Mouse (Mus musculus): ENCODE measurements around the gene Kcnmb3.
"Not testable (repeated sequence)": the region's sequence is repeated elsewhere in the genome, so short reads cannot be mapped to it uniquely, and the experiment has no call there.

Gene Kcnmb3

DNA sequence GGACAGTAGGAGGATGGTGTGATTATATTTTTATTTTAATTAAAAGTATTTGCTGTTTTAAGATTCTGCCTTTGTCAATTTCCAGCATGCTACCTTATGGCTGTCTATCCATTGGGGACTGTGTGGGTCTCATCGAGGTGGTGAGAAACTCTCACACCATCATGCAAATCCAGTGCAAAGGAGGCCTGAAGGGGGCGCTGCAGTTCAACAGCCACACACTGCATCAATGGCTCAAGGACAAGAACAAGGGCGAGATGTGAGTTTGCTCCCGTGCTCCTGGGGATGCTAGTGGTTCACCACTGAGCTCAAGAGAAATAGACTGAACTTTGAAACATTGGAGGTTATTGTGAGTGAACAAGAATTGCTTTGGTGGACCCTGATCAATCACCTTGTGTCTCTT, 32.3 kb downstream of the Kcnmb3 start:
- H3K4me1 ChIP-seq (replicated peaks; ENCODE audit: low read depth, low read length): no peaks in the 10 kb centered on the region
- TF ChIP-seq NANOG (IDR thresholded peaks at IDR 0.05; ENCODE audit: borderline replicate concordance, low read length) (no peak), CTCF (conservative IDR thresholded peaks at IDR 0.05; ENCODE audit: low read length) (peak; percentile 77)

DNA sequence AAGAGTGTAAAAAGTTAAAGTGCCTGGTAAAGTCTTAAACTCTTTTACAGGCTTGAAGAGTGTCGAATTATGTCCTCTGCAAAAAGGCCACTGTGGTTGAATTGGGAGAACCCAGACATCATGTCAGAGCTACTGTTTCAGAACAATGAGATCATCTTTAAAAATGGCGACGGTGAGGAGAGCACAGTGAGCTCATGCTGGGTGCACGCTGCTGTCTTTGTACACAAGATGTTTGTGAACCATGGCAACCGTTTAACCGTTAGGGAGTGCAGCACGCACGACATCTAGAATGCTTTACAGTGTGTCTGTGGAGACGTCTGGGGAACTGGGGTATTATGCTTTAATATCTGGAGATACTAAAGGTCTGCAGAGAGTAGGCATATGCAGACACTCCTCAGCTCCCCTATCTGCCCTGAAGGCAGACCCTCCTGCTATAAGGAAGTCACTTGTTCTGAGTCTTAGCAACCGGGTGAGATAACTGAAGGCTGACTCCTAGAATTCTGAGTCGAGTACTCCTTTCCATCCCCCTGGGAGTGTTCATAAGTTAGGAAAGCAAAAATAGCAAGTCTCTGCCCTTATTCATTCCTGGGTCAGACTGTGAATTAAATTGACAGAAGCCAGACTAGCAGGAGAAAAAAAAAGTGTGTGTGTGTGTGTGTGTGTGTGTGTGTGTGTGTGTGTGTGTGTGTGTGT, 37.6 kb downstream of the Kcnmb3 start:
- Histone ChIP-seq H3K9me3 (ENCODE audit: low read length) (no peaks in the 10 kb centered on the region), H3K27me3 (ENCODE audit: insufficient read depth, low read length) (no peaks in the 10 kb centered on the region), H3K36me3 (ENCODE audit: insufficient read depth, low read length) (peaks cover 80% of the 10 kb centered on the region), H3K4me3 (replicated peaks; ENCODE audit: low read length) (no peak overlapping the region), H3K4me1 (replicated peaks; ENCODE audit: low read depth, low read length) (no peaks in the 10 kb centered on the region)
- TF ChIP-seq CTCF (conservative IDR thresholded peaks at IDR 0.05; ENCODE audit: low read length) (no peak), NANOG (IDR thresholded peaks at IDR 0.05; ENCODE audit: borderline replicate concordance, low read length) (no peak), POU5F1 (IDR thresholded peaks at IDR 0.05; ENCODE audit: borderline replicate concordance, low read length) (no peak)

More for the DNA sequence above, 32.3 kb downstream of the Kcnmb3 start:
- Histone ChIP-seq H3K9me3 (ENCODE audit: low read length) (no peaks in the 10 kb centered on the region), H3K4me3 (replicated peaks; ENCODE audit: low read length) (no peak overlapping the region), H3K27me3 (ENCODE audit: insufficient read depth, low read length) (no peaks in the 10 kb centered on the region), H3K36me3 (ENCODE audit: insufficient read depth, low read length) (peaks cover 81% of the 10 kb centered on the region)

DNA sequence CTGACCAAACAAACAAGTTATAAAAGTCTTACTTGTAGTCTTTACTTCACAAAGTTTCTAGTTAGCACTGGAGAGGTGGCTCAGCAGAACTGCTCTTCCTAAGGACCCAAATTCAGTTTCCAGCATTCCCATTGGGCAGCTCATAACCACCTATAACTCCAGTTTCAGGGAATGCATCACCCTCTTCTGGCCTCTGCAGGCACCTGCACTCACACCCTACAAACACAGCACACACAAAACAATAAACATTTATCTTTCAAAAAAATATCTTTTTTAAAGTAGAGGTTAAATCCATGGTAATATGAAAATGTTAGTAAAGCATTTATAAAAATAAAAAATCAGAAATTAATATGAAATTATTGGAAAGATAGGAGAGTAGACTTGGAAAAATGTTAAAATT, 50.3 kb downstream of the Kcnmb3 start:
- Histone ChIP-seq H3K36me3 (ENCODE audit: insufficient read depth, low read length) (peaks cover 80% of the 10 kb centered on the region), H3K4me1 (replicated peaks; ENCODE audit: low read depth, low read length) (peaks cover 9% of the 10 kb centered on the region; the same call in 1 of the 2 replicates), H3K9me3 (ENCODE audit: low read length) (no peaks in the 10 kb centered on the region), H3K4me3 (replicated peaks; ENCODE audit: low read length) (no peak overlapping the region), H3K27me3 (ENCODE audit: insufficient read depth, low read length) (no peaks in the 10 kb centered on the region)
- TF ChIP-seq NANOG (IDR thresholded peaks at IDR 0.05; ENCODE audit: borderline replicate concordance, low read length) (no peak), POU5F1 (IDR thresholded peaks at IDR 0.05; ENCODE audit: borderline replicate concordance, low read length) (no peak), CTCF (conservative IDR thresholded peaks at IDR 0.05; ENCODE audit: low read length) (no peak)

DNA sequence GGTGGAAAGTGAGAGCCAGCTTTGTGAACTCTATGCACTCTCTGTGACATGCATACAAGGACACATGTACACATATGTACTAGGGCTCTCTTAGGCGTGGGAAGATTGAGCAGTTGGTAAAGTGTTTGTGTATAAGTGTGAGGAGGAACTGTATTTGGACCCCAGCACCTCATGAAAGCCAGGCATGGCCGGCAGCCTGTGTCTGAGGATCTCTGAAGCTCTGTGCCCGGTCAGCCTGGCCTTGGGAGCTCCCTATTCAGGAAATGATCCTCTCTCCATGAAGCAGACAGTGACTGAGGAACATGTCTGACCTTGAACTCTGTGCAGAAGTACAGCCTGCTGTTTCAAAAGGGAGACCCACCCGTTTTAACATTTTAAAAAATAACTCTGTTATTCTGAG, 53.3 kb downstream of the Kcnmb3 start:
- Histone ChIP-seq H3K27me3 (ENCODE audit: insufficient read depth, low read length) (no peaks in the 10 kb centered on the region), H3K4me3 (replicated peaks; ENCODE audit: low read length) (no peak overlapping the region), H3K4me1 (replicated peaks; ENCODE audit: low read depth, low read length) (peaks cover 19% of the 10 kb centered on the region), H3K9me3 (ENCODE audit: low read length) (no peaks in the 10 kb centered on the region), H3K36me3 (ENCODE audit: insufficient read depth, low read length) (peaks cover 66% of the 10 kb centered on the region)
- no peak for TF ChIP-seq CTCF (conservative IDR thresholded peaks at IDR 0.05; ENCODE audit: low read length)
- no peak for TF ChIP-seq POU5F1 (IDR thresholded peaks at IDR 0.05; ENCODE audit: borderline replicate concordance, low read length)
- TF ChIP-seq NANOG (IDR thresholded peaks at IDR 0.05; ENCODE audit: borderline replicate concordance, low read length): no peak

GRCm38 (mm10) chr3:32437820-32438219, 54.2 kb downstream of the Kcnmb3 start:
- H3K36me3 ChIP-seq (ENCODE audit: insufficient read depth, low read length): peaks cover 61% of the 10 kb centered on the region
- no peaks in the 10 kb centered on the region for H3K9me3 ChIP-seq (ENCODE audit: low read length)
- peaks cover 26% of the 10 kb centered on the region for H3K4me1 ChIP-seq (replicated peaks; ENCODE audit: low read depth, low read length)
- no peaks in the 10 kb centered on the region for H3K27me3 ChIP-seq (ENCODE audit: insufficient read depth, low read length)
- no peak overlapping the region for H3K4me3 ChIP-seq (replicated peaks; ENCODE audit: low read length)
- TF ChIP-seq CTCF (conservative IDR thresholded peaks at IDR 0.05; ENCODE audit: low read length): no peak
- TF ChIP-seq NANOG (IDR thresholded peaks at IDR 0.05; ENCODE audit: borderline replicate concordance, low read length): no peak
- TF ChIP-seq POU5F1 (IDR thresholded peaks at IDR 0.05; ENCODE audit: borderline replicate concordance, low read length): no peak

GRCm38 (mm10) chr3:32437297-32437696, 54.7 kb downstream of the Kcnmb3 start:
- Histone ChIP-seq H3K4me3 (replicated peaks; ENCODE audit: low read length) (0 out of 2 replicates have a peak overlapping the region, but pooled peaks have one; percentile 14), H3K9me3 (ENCODE audit: low read length) (no peaks in the 10 kb centered on the region), H3K4me1 (replicated peaks; ENCODE audit: low read depth, low read length) (peaks cover 28% of the 10 kb centered on the region), H3K36me3 (ENCODE audit: insufficient read depth, low read length) (peaks cover 56% of the 10 kb centered on the region), H3K27me3 (ENCODE audit: insufficient read depth, low read length) (no peaks in the 10 kb centered on the region)
- no peak for TF ChIP-seq NANOG (IDR thresholded peaks at IDR 0.05; ENCODE audit: borderline replicate concordance, low read length)
- no peak for TF ChIP-seq CTCF (conservative IDR thresholded peaks at IDR 0.05; ENCODE audit: low read length)
- no peak for TF ChIP-seq POU5F1 (IDR thresholded peaks at IDR 0.05; ENCODE audit: borderline replicate concordance, low read length)

DNA sequence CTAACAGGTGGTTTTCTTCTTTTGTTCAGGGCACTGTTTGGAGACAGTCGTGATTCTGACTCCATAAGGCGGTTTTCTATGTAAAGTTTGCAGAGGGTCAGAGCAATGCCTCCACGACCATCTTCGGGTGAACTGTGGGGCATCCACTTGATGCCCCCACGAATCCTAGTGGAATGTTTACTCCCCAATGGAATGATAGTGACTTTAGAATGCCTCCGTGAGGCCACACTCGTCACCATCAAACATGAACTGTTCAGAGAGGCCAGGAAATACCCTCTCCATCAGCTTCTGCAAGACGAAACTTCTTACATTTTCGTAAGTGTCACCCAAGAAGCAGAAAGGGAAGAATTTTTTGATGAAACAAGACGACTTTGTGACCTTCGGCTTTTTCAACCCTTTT, 55.9 kb downstream of the Kcnmb3 start:
- Histone ChIP-seq H3K36me3 (ENCODE audit: insufficient read depth, low read length) (peaks cover 46% of the 10 kb centered on the region), H3K4me1 (replicated peaks; ENCODE audit: low read depth, low read length) (peaks cover 28% of the 10 kb centered on the region)
- no peak for TF ChIP-seq CTCF (conservative IDR thresholded peaks at IDR 0.05; ENCODE audit: low read length)
- no peak for TF ChIP-seq NANOG (IDR thresholded peaks at IDR 0.05; ENCODE audit: borderline replicate concordance, low read length)
- no peak for TF ChIP-seq POU5F1 (IDR thresholded peaks at IDR 0.05; ENCODE audit: borderline replicate concordance, low read length)

DNA sequence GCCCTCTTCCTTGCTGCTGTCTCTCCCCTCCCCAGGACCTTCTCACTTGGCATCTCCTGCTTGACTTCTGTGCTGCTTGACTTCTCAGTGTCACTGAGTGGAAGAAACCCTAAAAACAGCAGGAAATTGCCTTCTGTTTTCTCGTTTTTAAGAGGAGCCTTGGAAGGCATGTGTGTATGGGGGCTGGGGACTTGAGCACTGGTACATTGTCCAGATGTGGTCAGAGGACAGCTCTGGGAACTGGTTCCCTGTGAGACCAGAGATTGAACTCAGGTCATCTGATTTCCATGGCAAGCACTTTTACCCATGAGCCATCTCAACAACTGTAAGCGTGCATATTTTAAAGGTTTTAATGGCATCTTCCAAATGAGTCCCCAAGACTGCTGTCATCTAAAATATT, 58.0 kb downstream of the Kcnmb3 start:
- Histone ChIP-seq H3K36me3 (ENCODE audit: insufficient read depth, low read length) (peaks cover 26% of the 10 kb centered on the region), H3K4me1 (replicated peaks; ENCODE audit: low read depth, low read length) (peaks cover 26% of the 10 kb centered on the region), H3K27me3 (ENCODE audit: insufficient read depth, low read length) (no peaks in the 10 kb centered on the region), H3K4me3 (replicated peaks; ENCODE audit: low read length) (no peak overlapping the region), H3K9me3 (ENCODE audit: low read length) (no peaks in the 10 kb centered on the region)
- TF ChIP-seq POU5F1 (IDR thresholded peaks at IDR 0.05; ENCODE audit: borderline replicate concordance, low read length): no peak
- no peak for TF ChIP-seq NANOG (IDR thresholded peaks at IDR 0.05; ENCODE audit: borderline replicate concordance, low read length)
- no peak for TF ChIP-seq CTCF (conservative IDR thresholded peaks at IDR 0.05; ENCODE audit: low read length)

More for the DNA sequence above, 55.9 kb downstream of the Kcnmb3 start:
- Histone ChIP-seq H3K4me3 (replicated peaks; ENCODE audit: low read length) (no peak overlapping the region), H3K9me3 (ENCODE audit: low read length) (no peaks in the 10 kb centered on the region), H3K27me3 (ENCODE audit: insufficient read depth, low read length) (no peaks in the 10 kb centered on the region)

GRCm38 (mm10) chr3:32430394-32430793, 61.6 kb downstream of the Kcnmb3 start:
- no peak overlapping the region for H3K4me3 ChIP-seq (replicated peaks; ENCODE audit: low read length)
- H3K9me3 ChIP-seq (ENCODE audit: low read length): no peaks in the 10 kb centered on the region
- TF ChIP-seq POU5F1 (IDR thresholded peaks at IDR 0.05; ENCODE audit: borderline replicate concordance, low read length) (no peak), CTCF (conservative IDR thresholded peaks at IDR 0.05; ENCODE audit: low read length) (no peak), NANOG (IDR thresholded peaks at IDR 0.05; ENCODE audit: borderline replicate concordance, low read length) (no peak)

GRCm38 (mm10) chr3:32429351-32429750, 62.7 kb downstream of the Kcnmb3 start:
- H3K4me1 ChIP-seq (replicated peaks; ENCODE audit: low read depth, low read length): peaks cover 11% of the 10 kb centered on the region; the same call in 1 of the 2 replicates
- H3K36me3 ChIP-seq (ENCODE audit: insufficient read depth, low read length); H3K9me3 ChIP-seq (ENCODE audit: low read length); H3K4me3 ChIP-seq (replicated peaks; ENCODE audit: low read length); H3K27me3 ChIP-seq (ENCODE audit: insufficient read depth, low read length): not testable (repeated sequence)

More at GRCm38 (mm10) chr3:32430394-32430793, 61.6 kb downstream of the Kcnmb3 start:
- no peaks in the 10 kb centered on the region for H3K27me3 ChIP-seq (ENCODE audit: insufficient read depth, low read length)
- 0 out of 2 replicates have a peak, but pooled peaks cover 3% of the 10 kb centered on the region for H3K36me3 ChIP-seq (ENCODE audit: insufficient read depth, low read length)
- H3K4me1 ChIP-seq (replicated peaks; ENCODE audit: low read depth, low read length): peaks cover 19% of the 10 kb centered on the region
